Mouse (Mus musculus) limb, embryonic 14.5 days (tissue): ENCODE results near the gene BC025920. TPM values are rescaled to one million over a fixed set of nuclear protein-coding genes. Genes with fewer than 3 reads are reported as not detected.

Experiments
- ATAC-seq: fragments of 200-750 bp; cut with Nextera tagmentation; 2 replicates; pipeline ENCODE4 v1.8.0; 2017; ENCODE audit warnings: low read depth, moderate number of reproducible peaks, moderate TSS enrichment; ENCODE audit not compliant: low FRiP score
- DNase-seq: peaks from one replicate; pipeline ENCODE4 v3.0.0-alpha.2; 2015; ENCODE audit warnings: low spot score
- H3K27ac ChIP-seq: fragments of 300-500 bp; sonication (generic); replicated peaks from 2 replicates; pipeline ENCODE4 v1.5.1; 2014; ENCODE audit warnings: low read depth, mild to moderate bottlenecking, low read length, moderate library complexity, mixed read lengths
- H3K27me3 ChIP-seq: fragments of 300-500 bp; sonication (generic); 2 replicates; pipeline ENCODE4 v1.6.1; 2014; ENCODE audit warnings: low read length, mixed read lengths; ENCODE audit not compliant: control insufficient read depth, insufficient read depth
- H3K36me3 ChIP-seq: fragments of 300-500 bp; sonication (generic); 2 replicates; pipeline ENCODE4 v1.6.1; 2014; ENCODE audit warnings: mild to moderate bottlenecking, low read length, moderate library complexity, mixed read lengths; ENCODE audit not compliant: control insufficient read depth, insufficient read depth
- H3K4me1 ChIP-seq: fragments of 300-500 bp; sonication (generic); 2 replicates; pipeline ENCODE4 v1.6.1; 2014; ENCODE audit warnings: antibody characterized with exemption, low read length, mixed read lengths; ENCODE audit not compliant: control insufficient read depth, insufficient read depth
- H3K4me2 ChIP-seq: fragments of 300-500 bp; sonication (generic); replicated peaks from 2 replicates; pipeline ENCODE4 v1.6.1; 2014; ENCODE audit warnings: low read depth, mild to moderate bottlenecking, low read length, moderate library complexity; ENCODE audit not compliant: severe bottlenecking
- H3K4me3 ChIP-seq: fragments of 300-500 bp; sonication (generic); replicated peaks from 2 replicates; pipeline ENCODE4 v1.5.1; 2014; ENCODE audit warnings: low read length
- H3K9ac ChIP-seq: fragments of 300-500 bp; sonication (generic); 2 replicates; pipeline ENCODE4 v1.6.1; 2014; ENCODE audit warnings: mild to moderate bottlenecking, low read depth, low read length, moderate library complexity; ENCODE audit not compliant: severe bottlenecking
- H3K9me3 ChIP-seq: fragments of 300-500 bp; sonication (generic); 2 replicates; pipeline ENCODE4 v1.6.1; 2016; ENCODE audit warnings: low read length; ENCODE audit not compliant: control insufficient read depth
- POLR2A ChIP-seq: fragments of 200-500 bp; IDR thresholded peaks from 2 replicates; pipeline ENCODE4 v1.8.0; 2012; ENCODE audit warnings: inconsistent platforms, mild to moderate bottlenecking, moderate library complexity, borderline replicate concordance; ENCODE audit not compliant: insufficient read depth, insufficient read length; ENCODE audit errors: extremely low read depth
- WGBS: fragments of 180-500 bp; shearing (Covaris S2); extraction: QIAGEN DNeasy Blood & Tissue Kit; methylation state at CpG from one replicate; pipeline ENCODE4 v1.1.7; 2014; 5-methylcytosine and 5-hydroxymethylcytosine counted together
- polyA plus RNA-seq, 2 experiments: library from polyadenylated mRNA; depleted of rRNA in 1 of 2; stranded (reverse) in 1 of 2; unstranded in 1 of 2; fragments of >200 nt; fragmentation: Nextera tagmentation in 1 of 2; extraction: Ambion mirVana in 1 of 2; gene quantifications; 2 replicates each; pipeline versions ENCODE4 v1.2.1 to v1.2.3; 2012 to 2014

Gene BC025920
- polyA plus RNA-seq, 2 experiments = 0.78 to 3.8 TPM

GRCm38 (mm10) chr10:81570831-81571500 lies 35.1 kb upstream of the BC025920 start:
- Histone ChIP-seq H3K9ac (0 out of 2 replicates have a peak overlapping the region, but pooled peaks have one; percentile 8), H3K27me3 (0 out of 2 replicates have a peak, but pooled peaks cover 3% of the 10 kb centered on the region), H3K4me3 (peak overlapping the region; percentile 37), H3K9me3 (no peaks in the 10 kb centered on the region), H3K4me1 (peaks cover 48% of the 10 kb centered on the region), H3K36me3 (peaks cover 13% of the 10 kb centered on the region), H3K4me2 (peak overlapping the region; percentile 53), H3K27ac (peak overlapping the region; percentile 84)
- no peak for TF ChIP-seq POLR2A
- DNase-seq = peak; percentile 98
- peak; percentile 74 for ATAC-seq
- under 1% methylated on average over 24 of the region's 34 CpGs for WGBS

- Histone ChIP-seq H3K36me3 (peaks cover 8% of the 10 kb centered on the region; the same call in 1 of the 2 replicates), H3K4me1 (peaks cover 54% of the 10 kb centered on the region), H3K4me3 (peak overlapping the region; percentile 37), H3K4me2 (peak overlapping the region; percentile 53), H3K9me3 (no peaks in the 10 kb centered on the region), H3K9ac (0 out of 2 replicates have a peak overlapping the region, but pooled peaks have one; percentile 3), H3K27ac (peak overlapping the region; percentile 84), H3K27me3 (0 out of 2 replicates have a peak, but pooled peaks cover 3% of the 10 kb centered on the region)
- WGBS = 0% methylated on average over 18 of the region's 18 CpGs
- peak; percentile 100 for DNase-seq
- ATAC-seq = peak; percentile 92
- no peak for TF ChIP-seq POLR2A
Observed at GRCm38 (mm10) chr10:81571501-81571876, 34.6 kb upstream of the BC025920 start.

- Histone ChIP-seq H3K9ac (peak overlapping the region; percentile 38; the same call in 1 of the 2 replicates), H3K4me1 (peaks cover 55% of the 10 kb centered on the region), H3K4me3 (peak overlapping the region; percentile 37), H3K27me3 (0 out of 2 replicates have a peak, but pooled peaks cover 3% of the 10 kb centered on the region), H3K4me2 (peak overlapping the region; percentile 53), H3K36me3 (0 out of 2 replicates have a peak, but pooled peaks cover 2% of the 10 kb centered on the region), H3K27ac (peak overlapping the region; percentile 79), H3K9me3 (no peaks in the 10 kb centered on the region)
- WGBS = 8% methylated on average over 9 of the region's 9 CpGs
- DNase-seq (no peak), ATAC-seq (no peak)
- no peak for TF ChIP-seq POLR2A
Observed at GRCm38 (mm10) chr10:81572133-81572671, 33.9 kb upstream of the BC025920 start.

- no peak for ATAC-seq
- DNase-seq = no peak
- 15% methylated on average over 9 of the region's 9 CpGs for WGBS
- Histone ChIP-seq H3K4me3 (no peak overlapping the region), H3K4me2 (no peak overlapping the region), H3K27me3 (0 out of 2 replicates have a peak, but pooled peaks cover 3% of the 10 kb centered on the region), H3K4me1 (peaks cover 55% of the 10 kb centered on the region), H3K36me3 (no peaks in the 10 kb centered on the region), H3K9ac (no peak overlapping the region), H3K27ac (no peak overlapping the region), H3K9me3 (no peaks in the 10 kb centered on the region)
- no peak for TF ChIP-seq POLR2A
Observed at GRCm38 (mm10) chr10:81572975-81573374, 33.1 kb upstream of the BC025920 start.
